Mouse (Mus musculus) urinary bladder, adult 2 months (tissue): ENCODE data around the gene Pax2. TPM values are rescaled to one million over a fixed set of nuclear protein-coding genes. Genes with fewer than 3 reads are reported as not detected.

Experiments
- DNase-seq: peaks from one replicate; pipeline ENCODE4 v3.0.0; 2022; ENCODE audit warnings: low spot score
- polyA plus RNA-seq: library from polyadenylated mRNA; depleted of rRNA; stranded (reverse); fragments of >200 nt; gene quantifications from 2 replicates; pipeline ENCODE4 v1.2.3, GENCODE M21; 2012

Pax2 gene
- polyA plus RNA-seq, 1 experiment: not detected

DNA sequence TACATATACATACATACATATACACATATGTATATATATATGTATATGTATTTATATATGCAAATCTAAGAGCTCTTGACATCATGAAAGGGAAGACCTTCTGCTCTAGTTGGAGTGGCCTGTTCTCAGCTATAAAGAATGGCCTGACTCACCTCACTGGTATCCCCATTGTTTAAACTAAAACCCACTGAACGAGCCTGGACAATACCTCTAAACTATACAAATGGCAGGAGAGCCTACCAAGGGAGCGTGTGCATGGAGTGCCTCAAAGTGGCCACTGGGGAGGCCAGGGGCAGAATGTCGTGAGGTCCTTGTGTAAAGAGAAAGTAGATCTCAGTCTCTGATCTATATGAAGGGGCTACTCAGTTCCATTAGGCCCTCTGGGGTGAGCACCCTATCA lies 26.1 kb downstream of the Pax2 start:
- no peak for DNase-seq

DNA sequence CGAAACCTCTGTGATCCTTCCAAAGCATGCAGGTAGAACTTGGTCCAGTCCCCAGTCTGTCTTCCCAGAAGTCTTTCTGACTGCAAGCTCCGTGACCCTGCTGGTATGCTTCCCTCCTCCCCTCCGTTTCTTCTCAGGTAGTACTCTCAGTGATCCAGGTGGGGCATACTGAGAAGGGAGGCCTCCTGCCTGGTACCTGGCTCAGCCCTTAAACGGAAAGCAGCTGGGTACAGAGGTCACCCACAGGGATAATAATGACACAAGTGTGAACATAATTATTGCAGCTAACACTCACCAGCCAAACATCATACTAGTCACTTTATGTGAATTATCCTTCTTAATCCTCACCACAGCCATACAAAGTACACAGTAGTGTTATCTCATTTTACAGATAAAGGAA lies 28.5 kb downstream of the Pax2 start:
- DNase-seq: no peak

DNA sequence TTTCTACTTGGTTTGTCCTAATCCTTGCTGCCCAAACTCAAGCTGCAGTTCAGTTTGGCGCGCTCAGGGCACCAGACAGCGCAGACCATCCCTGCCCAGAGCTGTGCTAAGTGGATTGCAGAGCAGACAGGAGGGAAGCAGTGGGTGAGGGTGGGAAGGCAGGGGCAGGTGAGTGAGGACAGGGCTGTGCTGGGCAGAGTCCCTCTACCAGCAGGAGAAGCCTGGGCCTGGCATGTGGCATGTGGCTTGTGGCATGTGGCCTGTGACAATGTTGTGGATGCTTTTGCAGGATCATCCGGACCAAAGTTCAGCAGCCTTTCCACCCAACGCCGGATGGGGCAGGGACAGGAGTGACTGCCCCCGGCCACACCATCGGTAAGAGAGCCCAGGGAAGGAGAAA lies 32.6 kb downstream of the Pax2 start:
- no peak for DNase-seq

DNA sequence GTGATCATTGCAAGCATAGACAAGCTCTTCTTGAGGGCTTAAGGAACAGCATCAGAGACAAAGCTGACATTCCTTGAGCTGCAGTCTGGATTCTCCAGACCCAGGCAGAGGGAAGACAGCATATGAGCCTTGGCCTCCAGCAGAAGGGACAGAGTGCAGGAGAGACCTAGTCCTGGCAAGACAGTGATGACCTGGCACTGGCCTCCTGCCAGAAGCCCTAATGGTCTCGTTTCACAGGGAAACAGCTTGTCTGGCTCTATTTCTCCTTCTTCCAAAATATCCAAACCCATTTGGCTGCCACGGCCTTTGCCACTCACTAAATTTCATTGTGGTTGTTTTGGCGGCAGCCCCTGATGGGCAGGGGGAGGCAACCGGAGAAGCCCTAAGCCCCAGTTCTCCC lies 36.1 kb downstream of the Pax2 start:
- DNase-seq: no peak

DNA sequence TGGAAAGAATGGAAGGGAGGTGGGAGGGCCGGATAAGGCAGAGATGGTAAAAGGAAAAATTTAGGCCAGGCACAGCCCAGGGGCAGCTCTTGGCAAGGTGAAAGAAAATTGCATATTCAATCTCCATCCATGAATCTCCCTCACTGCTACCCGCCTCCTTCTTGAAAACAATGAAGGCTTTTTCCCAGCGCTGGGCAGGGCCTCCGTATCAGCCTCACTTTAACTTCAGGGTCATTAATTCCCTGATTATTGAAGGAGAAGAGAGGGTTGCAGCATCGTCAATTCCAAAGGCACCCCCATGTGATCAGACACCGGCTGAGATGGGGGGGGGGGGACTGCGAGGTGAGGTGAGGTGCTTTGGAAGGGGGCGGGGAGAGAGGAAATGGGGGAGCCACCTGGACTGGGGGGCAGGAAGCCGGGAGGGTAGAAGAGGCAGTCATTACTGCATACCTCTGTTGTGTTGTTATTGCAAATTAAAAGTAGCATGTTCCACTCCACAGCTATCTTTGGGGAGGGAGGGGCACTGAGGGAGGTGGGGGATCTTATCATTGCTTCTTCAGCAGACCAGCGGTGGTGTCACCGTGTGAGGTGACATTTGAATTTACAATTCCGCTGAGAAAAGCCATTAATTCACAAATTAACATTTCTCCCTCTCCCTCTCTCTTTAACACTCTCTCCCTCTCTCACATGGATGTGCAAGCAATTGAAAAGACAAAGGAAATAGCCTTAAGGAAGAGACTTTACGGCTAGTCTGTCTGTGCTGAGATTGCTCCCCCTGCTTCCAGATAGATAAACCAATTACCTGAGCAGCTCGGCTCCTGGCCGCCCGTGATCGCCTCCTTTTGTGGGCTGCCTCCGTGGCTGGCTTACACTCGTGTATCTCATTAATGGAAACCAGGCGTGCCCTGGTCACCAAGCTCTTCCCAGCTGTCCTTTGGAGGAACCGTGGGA lies 41.5 kb downstream of the Pax2 start:
- no peak for DNase-seq

GRCm38 (mm10) chr19:44798731-44799130 lies 42.9 kb downstream of the Pax2 start:
- DNase-seq: no peak

DNA sequence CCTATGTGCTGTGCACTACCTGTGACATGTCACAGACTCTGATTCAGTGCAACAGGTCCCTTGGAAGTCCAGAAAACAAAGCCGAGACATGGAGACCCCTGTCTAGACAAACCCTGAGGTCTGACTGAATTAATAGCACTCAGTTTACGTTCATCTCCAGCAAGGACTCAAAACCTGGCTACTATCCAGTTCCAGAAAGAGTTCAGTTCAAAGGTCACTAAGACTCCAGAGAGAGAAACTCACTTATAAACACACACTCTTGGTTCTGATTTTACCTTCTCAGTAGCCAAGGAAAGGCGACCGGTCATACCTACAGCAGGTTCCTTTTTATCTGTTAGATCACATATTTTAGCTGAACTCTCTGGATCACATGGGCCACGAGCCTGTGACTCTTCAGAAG lies 43.3 kb downstream of the Pax2 start:
- DNase-seq: no peak

- DNase-seq: no peak
These were observed 44.5 kb downstream of the Pax2 start for GRCm38 (mm10) chr19:44800327-44800726.

DNA sequence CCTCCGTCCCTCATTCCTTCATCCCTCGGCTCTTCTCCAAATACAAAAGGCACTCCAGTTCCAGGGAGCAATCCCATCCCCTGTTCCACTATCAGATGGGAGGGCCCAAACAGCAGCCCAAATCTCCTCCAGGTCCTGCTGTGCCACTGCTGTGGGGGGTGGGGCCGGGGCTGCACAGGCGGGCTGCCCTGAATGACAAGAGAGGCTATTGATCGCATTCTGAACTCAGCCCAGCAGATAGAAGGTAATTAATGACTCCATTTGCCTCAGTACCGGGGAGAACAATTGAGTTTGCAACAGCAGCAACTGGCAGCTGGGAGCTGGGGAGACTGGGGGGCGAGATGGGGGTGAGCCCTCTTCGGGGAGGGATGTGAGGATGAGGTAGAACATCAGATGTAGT lies 52.9 kb downstream of the Pax2 start:
- DNase-seq: no peak

GRCm38 (mm10) chr19:44812666-44813429 lies 57.0 kb downstream of the Pax2 start:
- no peak for DNase-seq

DNA sequence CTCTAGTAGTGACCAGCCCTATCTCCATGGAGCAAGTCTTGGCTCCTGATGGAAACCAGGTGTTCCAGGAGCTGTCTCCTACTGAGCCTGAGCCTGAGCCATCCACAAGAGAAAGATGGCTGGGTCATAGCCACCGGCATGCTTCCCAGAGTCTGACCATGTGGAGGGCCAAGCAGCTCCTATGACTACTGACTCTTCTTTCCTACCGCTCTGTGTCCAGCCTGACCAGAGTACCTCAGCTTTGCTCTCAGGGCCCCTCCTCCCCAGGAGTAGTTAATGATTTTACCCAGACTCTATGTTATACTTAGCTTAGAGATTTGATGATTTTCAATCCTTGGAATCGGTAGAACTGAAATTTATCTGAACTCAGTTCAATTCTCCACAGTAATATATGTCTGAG lies 59.3 kb downstream of the Pax2 start:
- no peak for DNase-seq

- DNase-seq: no peak
These were observed 61.7 kb downstream of the Pax2 start for GRCm38 (mm10) chr19:44817403-44818128.

DNA sequence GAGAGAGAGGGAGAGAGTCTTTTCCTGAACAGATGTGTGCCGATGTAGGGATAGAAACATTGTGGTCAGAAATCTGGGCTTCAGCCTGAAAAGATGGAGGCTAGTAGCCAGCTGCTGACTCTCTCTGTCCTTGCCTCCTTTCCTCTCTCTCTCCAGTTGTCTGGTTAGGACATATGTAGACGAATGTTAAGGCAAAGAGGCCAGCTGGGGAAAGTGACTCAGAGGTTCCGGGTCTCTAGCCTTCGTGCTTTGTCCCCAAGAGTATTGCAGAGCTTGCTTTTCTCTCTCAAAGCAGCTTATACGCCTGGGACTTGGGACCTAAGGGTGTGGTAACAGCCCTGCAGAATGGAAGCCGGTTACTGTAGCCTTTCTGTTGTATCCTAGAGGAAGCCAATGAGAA lies 62.8 kb downstream of the Pax2 start:
- no peak for DNase-seq

- no peak for DNase-seq
These were observed 65.7 kb downstream of the Pax2 start for GRCm38 (mm10) chr19:44821581-44821980.

DNA sequence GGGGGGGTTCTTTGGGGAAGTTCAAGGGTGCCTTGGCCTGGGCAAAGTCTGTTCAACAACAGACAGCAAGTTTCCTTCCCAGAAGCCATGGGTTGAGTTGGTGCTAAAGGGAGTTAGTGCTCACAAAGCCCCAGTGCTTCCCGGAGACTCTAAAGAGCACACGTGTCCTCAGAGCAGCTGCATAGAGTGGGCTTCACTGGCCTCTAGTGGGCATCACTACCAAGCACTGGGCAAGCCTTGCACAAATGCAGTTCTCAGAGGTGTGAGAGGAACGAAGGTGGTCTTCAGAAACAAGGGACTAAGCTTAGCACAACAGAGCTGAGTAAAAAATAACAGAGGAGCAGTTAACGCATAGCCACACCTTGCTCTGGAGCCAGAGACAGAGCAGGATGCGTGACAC lies 66.5 kb downstream of the Pax2 start:
- DNase-seq: no peak

DNA sequence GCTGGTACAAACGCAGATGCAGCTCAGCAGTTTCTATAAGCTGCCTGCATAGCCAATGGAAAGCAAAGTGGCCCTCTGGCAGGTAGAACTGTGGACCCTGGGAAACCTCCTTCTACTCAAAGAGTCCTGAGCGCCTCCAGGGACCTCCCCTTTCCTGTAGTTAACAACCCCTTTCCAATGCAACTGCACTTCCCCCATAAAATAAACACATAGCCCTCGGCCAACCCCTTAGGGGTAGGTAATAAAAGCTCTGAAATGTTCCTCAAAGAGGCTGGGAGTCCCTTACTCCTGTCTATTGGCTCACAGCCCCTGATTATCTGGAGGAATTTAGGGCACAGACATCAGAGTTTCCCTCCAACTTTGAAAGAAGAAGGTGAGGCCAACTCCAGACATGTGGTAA lies 67.8 kb downstream of the Pax2 start:
- DNase-seq: no peak

DNA sequence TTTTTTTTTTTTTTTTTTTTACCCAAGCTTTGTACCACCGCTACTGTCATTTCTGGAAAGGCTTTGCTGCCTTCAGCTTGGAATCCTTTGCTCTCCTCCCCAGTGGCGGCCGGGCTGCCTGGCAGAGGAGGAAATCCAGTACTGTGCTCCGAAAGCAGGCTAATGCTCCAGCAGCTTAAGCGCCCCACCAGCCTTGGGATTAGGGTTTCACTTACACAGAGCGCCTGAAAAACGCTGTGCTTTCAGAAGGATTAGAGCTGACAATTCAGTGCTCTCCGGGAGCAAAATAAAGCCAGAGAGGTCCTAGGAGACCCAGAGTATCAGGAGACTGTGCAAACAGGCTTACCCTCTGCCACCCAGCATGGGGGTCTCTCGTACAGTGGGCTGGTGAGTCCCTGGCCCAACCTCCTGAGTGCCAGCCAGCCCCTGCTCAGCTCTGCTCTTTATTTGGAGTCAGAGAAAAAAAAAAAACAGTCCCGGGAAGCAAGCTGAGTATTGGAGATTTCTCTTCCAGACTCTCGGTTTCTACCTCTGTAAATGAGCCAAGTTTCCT lies 69.4 kb downstream of the Pax2 start:
- no peak for DNase-seq

GRCm38 (mm10) chr19:44825819-44826218 lies 70.0 kb downstream of the Pax2 start:
- no peak for DNase-seq

DNA sequence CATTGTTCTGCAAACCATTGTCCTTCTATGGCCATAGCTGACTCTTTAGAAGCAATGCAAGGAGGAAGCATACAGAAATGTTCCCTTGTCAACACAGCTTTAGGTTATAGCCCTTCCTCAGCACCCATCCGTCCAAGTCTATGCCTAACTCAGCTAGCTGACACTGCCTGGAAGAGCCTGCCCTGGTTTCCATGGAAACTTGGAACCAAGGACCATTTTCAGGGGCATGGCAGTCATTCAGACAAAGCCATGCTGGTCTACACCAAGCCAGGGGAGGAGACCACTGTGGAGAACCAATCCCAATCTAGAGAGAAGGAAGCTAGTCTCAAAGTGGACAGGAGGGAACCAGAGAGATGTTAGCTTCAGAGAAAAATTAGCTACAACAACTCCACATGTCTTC lies 77.5 kb downstream of the Pax2 start:
- DNase-seq: no peak

- no peak for DNase-seq
These were observed 78.6 kb downstream of the Pax2 start for GRCm38 (mm10) chr19:44834218-44835041.
